Mouse (Mus musculus): ENCODE measurements at regions not wholly inside any gene's neighbourhood (a gene's known extent, or its start where the extent isn't known, plus 50 kb on each side); places are given as distances from the start of the nearest gene placed in this dataset.

DNA sequence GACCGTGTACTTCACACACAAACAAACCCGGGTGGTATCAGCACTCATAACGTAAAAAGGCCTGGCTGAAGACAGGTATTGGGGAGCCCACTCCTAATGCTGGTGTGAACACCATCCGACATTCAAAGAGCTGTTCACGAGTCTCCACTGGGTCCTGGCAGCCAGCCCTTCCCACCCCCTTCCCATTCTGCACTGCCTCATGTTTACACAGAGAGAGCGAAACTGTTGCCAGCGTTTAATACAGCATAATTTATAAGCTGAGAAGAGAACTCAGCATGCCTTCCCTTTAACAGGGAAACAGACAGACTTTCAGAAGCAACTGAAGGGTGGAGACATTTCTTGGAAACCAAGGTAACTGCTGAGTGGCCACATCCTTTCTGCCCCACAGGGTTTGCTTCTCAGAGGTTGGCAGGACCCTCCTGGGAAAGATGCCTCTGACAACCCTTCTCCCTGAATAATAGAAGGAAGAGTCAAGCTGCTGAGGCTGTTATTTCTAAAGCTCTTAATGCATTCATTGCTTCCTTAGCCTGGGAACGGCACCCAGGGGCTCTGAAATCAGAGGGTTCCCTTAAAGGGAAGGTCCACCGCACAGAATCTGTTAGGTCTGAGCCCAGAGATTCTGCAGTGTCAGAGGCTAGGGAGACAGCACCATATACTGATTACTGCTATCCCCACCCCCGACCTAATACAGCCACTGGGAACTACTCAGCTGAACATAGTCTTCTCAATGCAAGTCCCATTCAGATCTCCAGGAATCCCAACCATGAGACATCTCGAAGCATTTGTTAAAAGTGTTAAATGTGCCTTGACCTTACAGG lies 412.4 kb upstream of the Id4 start:
- TF ChIP-seq POLR2A (IDR thresholded peaks at IDR 0.05; ENCODE audit: insufficient read depth, low read depth, low read length) (no peak), CTCF (IDR thresholded peaks at IDR 0.05; ENCODE audit: insufficient read depth, low read depth, low read length) (no peak)

Data from olfactory bulb, adult 2 months (tissue).